Mouse (Mus musculus): ENCODE measurements at regions not wholly inside any gene's neighbourhood (a gene's known extent, or its start where the extent isn't known, plus 50 kb on each side); places are given as distances from the start of the nearest gene placed in this dataset.

DNA sequence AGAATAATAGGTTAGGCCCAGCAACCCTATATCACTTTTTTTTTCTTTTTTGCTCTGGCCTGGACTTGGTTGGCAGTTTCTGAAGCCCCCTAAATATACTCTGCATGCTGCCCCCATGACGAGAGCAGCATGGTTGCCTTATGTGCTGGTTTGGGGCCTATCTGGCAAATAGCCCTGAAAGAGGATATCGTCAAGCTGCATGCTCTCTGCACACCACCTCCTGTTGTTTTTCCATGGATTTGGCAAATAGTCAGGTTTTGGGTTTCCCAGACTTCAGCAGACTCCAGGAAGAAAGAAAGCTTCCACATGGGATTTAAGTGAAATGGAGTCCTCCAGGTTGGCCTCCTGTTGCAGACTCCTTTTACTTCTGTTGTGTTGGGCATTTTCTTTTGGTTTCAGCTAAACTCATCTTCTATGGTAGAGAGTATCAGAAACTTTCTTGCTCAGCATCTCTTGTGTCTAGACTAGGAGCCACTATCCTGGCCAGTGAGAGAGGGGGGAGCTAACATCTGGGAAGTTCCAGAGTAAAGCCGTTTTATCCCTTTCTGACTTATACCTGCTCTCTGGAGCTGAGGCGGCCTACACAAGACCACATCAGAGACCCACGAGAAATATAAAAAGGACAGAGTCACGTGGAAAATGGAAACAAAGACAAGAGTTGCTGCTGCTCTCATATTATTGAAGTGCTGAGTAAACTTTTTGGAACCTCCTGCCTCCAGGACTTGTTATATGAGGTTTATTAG, 140.4 kb upstream of the Egfl6 start:
- no peak for TF ChIP-seq CTCF (IDR thresholded peaks at IDR 0.05; ENCODE audit: borderline replicate concordance, insufficient read depth, low read length)
- TF ChIP-seq POLR2A (IDR thresholded peaks at IDR 0.05; ENCODE audit: low read depth, low read length): no peak
